Comparison of ENCODE assay signal across 44 mouse cellular contexts in the genomic region with DNA sequence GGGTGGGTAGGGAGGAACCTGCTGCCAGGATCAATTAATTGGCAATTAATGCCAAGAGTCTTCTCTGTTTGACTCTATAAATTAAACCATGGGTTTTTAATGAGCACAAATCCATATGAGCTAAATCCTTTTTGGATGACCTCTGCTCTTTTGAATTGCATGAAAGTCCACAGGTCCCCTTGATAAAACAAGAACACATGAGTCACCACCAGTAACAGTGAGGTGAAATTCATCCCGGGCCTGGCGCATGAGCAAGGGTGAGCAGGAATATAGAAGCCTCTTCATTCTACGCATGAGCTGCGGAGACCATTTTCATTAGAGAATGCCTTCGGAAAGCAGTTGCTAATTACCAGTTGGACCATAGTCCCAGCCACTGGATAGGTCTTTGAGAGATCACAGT. TPM values are rescaled to one million over a fixed set of nuclear protein-coding genes. Genes with fewer than 3 reads are reported as not detected.
"Had no signal": no experiment of that assay in that cellular context is flagged by ENCODE, and none has a peak within 500 bp of the region (broad histone marks: within the 10 kb centered on the region; RNA-seq: fewer than 3 reads in every experiment).

No protein-coding gene starts in this region.

- DNase-seq: left cerebral cortex, postnatal 4 days; liver; liver, embryonic 13.5 days; liver, postnatal 0 days; lung, adult 18-20 months; lung, adult 2 months; lung, embryonic 14.5 days; lung, postnatal 10 days; lung, postnatal 14 days; lung, postnatal 36 days; lung, postnatal 4 days; midbrain, embryonic 14.5 days had no signal

- H3K27me3 ChIP-seq: limb, embryonic 12.5 days; limb, embryonic 13.5 days; limb, embryonic 15.5 days; liver, embryonic 12.5 days; liver, embryonic 15.5 days; lung, embryonic 15.5 days; midbrain, embryonic 12.5 days; midbrain, embryonic 13.5 days; midbrain, embryonic 15.5 days had no signal

- H3K36me3 ChIP-seq: limb, embryonic 10.5 days; limb, embryonic 12.5 days; limb, embryonic 13.5 days; limb, embryonic 15.5 days; liver, embryonic 12.5 days; liver, embryonic 13.5 days; liver, embryonic 15.5 days; lung, embryonic 15.5 days; midbrain, embryonic 10.5 days; midbrain, embryonic 12.5 days; midbrain, embryonic 13.5 days; midbrain, embryonic 15.5 days had no signal

- H3K4me3 ChIP-seq: limb, embryonic 10.5 days; limb, embryonic 12.5 days; limb, embryonic 13.5 days; limb, embryonic 15.5 days; liver, embryonic 12.5 days; liver, embryonic 13.5 days; liver, embryonic 15.5 days; lung, embryonic 15.5 days; megakaryocyte, embryonic 14.5 days; midbrain, embryonic 10.5 days; midbrain, embryonic 12.5 days; midbrain, embryonic 13.5 days; midbrain, embryonic 15.5 days; myocyte had no signal

- H3K9me3 ChIP-seq: limb, embryonic 10.5 days; limb, embryonic 12.5 days; limb, embryonic 13.5 days; limb, embryonic 15.5 days; liver, embryonic 12.5 days; liver, embryonic 13.5 days; liver, embryonic 15.5 days; lung, embryonic 15.5 days; megakaryocyte, embryonic 14.5 days; midbrain, embryonic 10.5 days; midbrain, embryonic 12.5 days; midbrain, embryonic 13.5 days; midbrain, embryonic 15.5 days had no signal

- H3K4me2 ChIP-seq: limb, embryonic 12.5 days; limb, embryonic 13.5 days; limb, embryonic 15.5 days; liver, embryonic 11.5 days; liver, embryonic 12.5 days; liver, embryonic 13.5 days; liver, embryonic 15.5 days; lung, embryonic 14.5 days; lung, embryonic 15.5 days; midbrain, embryonic 11.5 days; midbrain, embryonic 12.5 days; midbrain, embryonic 13.5 days; midbrain, embryonic 15.5 days had no signal

- H3K27ac ChIP-seq: limb, embryonic 10.5 days; limb, embryonic 12.5 days; limb, embryonic 13.5 days; limb, embryonic 15.5 days; liver, embryonic 12.5 days; liver, embryonic 13.5 days; liver, embryonic 14.5 days; liver, embryonic 15.5 days; lung, embryonic 15.5 days; macrophage; midbrain, embryonic 10.5 days; midbrain, embryonic 12.5 days; midbrain, embryonic 13.5 days; midbrain, embryonic 15.5 days had no signal

- ATAC-seq: liver, embryonic 12.5 days; liver, postnatal 0 days; lung, postnatal 0 days; midbrain, embryonic 13.5 days; midbrain, embryonic 15.5 days; midbrain, embryonic 16.5 days had no signal

- H3K9ac ChIP-seq: limb, embryonic 12.5 days; limb, embryonic 13.5 days; limb, embryonic 15.5 days; liver, embryonic 12.5 days; liver, embryonic 13.5 days; liver, embryonic 14.5 days; liver, embryonic 15.5 days; liver, postnatal 0 days; lung, embryonic 14.5 days; lung, embryonic 15.5 days; midbrain, embryonic 12.5 days; midbrain, embryonic 13.5 days; midbrain, embryonic 15.5 days had no signal

- H3K4me1 ChIP-seq: limb, embryonic 10.5 days; limb, embryonic 12.5 days; limb, embryonic 13.5 days; limb, embryonic 15.5 days; liver, embryonic 12.5 days; liver, embryonic 13.5 days; liver, embryonic 15.5 days; lung, embryonic 15.5 days; megakaryocyte, embryonic 14.5 days; midbrain, embryonic 10.5 days; midbrain, embryonic 12.5 days; midbrain, embryonic 13.5 days; midbrain, embryonic 15.5 days had no signal

RNA-seq across cellular contexts. Expression of a gene that starts 11.3 kb away (rescaled TPM):
- total RNA-seq: monocyte, adult 5-6 weeks had no signal

RNA-seq across cellular contexts. Expression of a gene that starts 23.2 kb away (rescaled TPM):
- total RNA-seq: megakaryocyte, adult 5-6 weeks; megakaryocyte-erythroid progenitor cell, adult 5-6 weeks; monocyte, adult 5-6 weeks had no signal
- polyA plus RNA-seq: macrophage, myocyte had no signal

RNA-seq across cellular contexts. Expression of a gene that starts 43.3 kb away (rescaled TPM):
- total RNA-seq: left cerebral cortex, postnatal 10 days; left cerebral cortex, postnatal 14 days; left cerebral cortex, postnatal 25 days; left cerebral cortex, postnatal 36 days; left cerebral cortex, postnatal 4 days; megakaryocyte, adult 5-6 weeks; megakaryocyte-erythroid progenitor cell, adult 5-6 weeks; midbrain, postnatal 0 days; monocyte, adult 5-6 weeks had no signal
- polyA plus RNA-seq: limb, embryonic 10.5 days; limb, embryonic 11.5 days; limb, embryonic 12.5 days; limb, embryonic 15.5 days; liver, embryonic 11.5 days; liver, embryonic 12.5 days; liver, embryonic 13.5 days; liver, embryonic 15.5 days; liver, postnatal 0 days; lung, adult 2 months; lung, embryonic 14.5 days; lung, embryonic 15.5 days; lung, embryonic 16.5 days; lung, postnatal 0 days; macrophage; midbrain, embryonic 10.5 days; midbrain, embryonic 11.5 days; midbrain, embryonic 12.5 days; midbrain, embryonic 13.5 days; midbrain, embryonic 14.5 days; midbrain, embryonic 16.5 days; midbrain, postnatal 0 days; myocyte had no signal

RNA-seq across cellular contexts. Expression of a gene that starts 48.7 kb away (rescaled TPM):
- total RNA-seq: left cerebral cortex, postnatal 10 days; left cerebral cortex, postnatal 14 days; left cerebral cortex, postnatal 25 days; left cerebral cortex, postnatal 36 days; left cerebral cortex, postnatal 4 days; megakaryocyte progenitor cell, adult 5-6 weeks; megakaryocyte, adult 5-6 weeks; megakaryocyte-erythroid progenitor cell, adult 5-6 weeks; midbrain, postnatal 0 days; monocyte, adult 5-6 weeks had no signal
- polyA plus RNA-seq: limb, embryonic 10.5 days; limb, embryonic 11.5 days; limb, embryonic 12.5 days; limb, embryonic 13.5 days; limb, embryonic 14.5 days; limb, embryonic 15.5 days; macrophage; midbrain, embryonic 10.5 days; midbrain, embryonic 11.5 days; midbrain, embryonic 12.5 days; midbrain, embryonic 13.5 days; midbrain, embryonic 14.5 days; midbrain, embryonic 16.5 days; midbrain, postnatal 0 days; myocyte; neural tube, embryonic 11.5 days had no signal
